Mouse (Mus musculus) embryonic facial prominence, embryonic 13.5 days (tissue): ENCODE data around the gene Ldlrad3. TPM values are rescaled to one million over a fixed set of nuclear protein-coding genes. Genes with fewer than 3 reads are reported as not detected.

ENCODE experiments used
- ATAC-seq: fragments of 200-750 bp; cut with Nextera tagmentation; 2 replicates; pipeline ENCODE4 v1.8.0; 2017; ENCODE audit warnings: low read depth; ENCODE audit not compliant: insufficient number of reproducible peaks, insufficient read depth, low FRiP score, low TSS enrichment
- H3K27ac ChIP-seq: fragments of 300-500 bp; sonication (generic); 2 replicates; pipeline ENCODE4 v1.5.1; 2015; ENCODE audit warnings: moderate library complexity, mild to moderate bottlenecking, inconsistent platforms
- H3K27me3 ChIP-seq: fragments of 300-500 bp; sonication (generic); 2 replicates; pipeline ENCODE4 v1.6.1; 2015; ENCODE audit warnings: mild to moderate bottlenecking, inconsistent platforms
- H3K36me3 ChIP-seq: fragments of 300-500 bp; sonication (generic); 2 replicates; pipeline ENCODE4 v1.6.1; 2015; ENCODE audit warnings: mild to moderate bottlenecking, inconsistent platforms
- H3K4me1 ChIP-seq: fragments of 300-500 bp; sonication (generic); 2 replicates; pipeline ENCODE4 v1.6.1; 2015; ENCODE audit warnings: inconsistent platforms
- H3K4me2 ChIP-seq: fragments of 300-500 bp; sonication (generic); 2 replicates; pipeline ENCODE4 v1.6.1; 2015; ENCODE audit warnings: moderate library complexity, mild to moderate bottlenecking, inconsistent platforms
- H3K4me3 ChIP-seq: fragments of 300-500 bp; sonication (generic); 2 replicates; pipeline ENCODE4 v1.5.1; 2015; ENCODE audit warnings: mild to moderate bottlenecking, inconsistent platforms
- H3K9ac ChIP-seq: fragments of 300-500 bp; sonication (generic); 2 replicates; pipeline ENCODE4 v1.6.1; 2015; ENCODE audit warnings: mild to moderate bottlenecking, inconsistent platforms
- H3K9me3 ChIP-seq: fragments of 300-500 bp; sonication (generic); 2 replicates; pipeline ENCODE4 v1.6.1; 2016; ENCODE audit warnings: inconsistent platforms
- WGBS: fragments of 180-500 bp; shearing (Covaris S2); methylation state at CpG from one replicate; pipeline ENCODE4 v1.1.7; 2015; ENCODE audit warnings: mixed read lengths; 5-methylcytosine and 5-hydroxymethylcytosine counted together
- polyA plus RNA-seq: library from polyadenylated mRNA; unstranded; fragments of >200 nt; fragmentation: Nextera tagmentation; extraction: Ambion mirVana; gene quantifications from 2 replicates; pipeline ENCODE4 v1.2.1, GENCODE M21; 2015

Gene Ldlrad3
- polyA plus RNA-seq, 1 experiment from 2014 or later = 52.4 TPM

GRCm38 (mm10) chr2:102125042-102125441 is 61.1 kb downstream of the Ldlrad3 start:
- Histone ChIP-seq H3K27me3 (no peaks in the 10 kb centered on the region), H3K4me3 (no peak overlapping the region), H3K27ac (0 out of 2 replicates have a peak overlapping the region, but pooled peaks have one; percentile 7), H3K36me3 (no peaks in the 10 kb centered on the region), H3K4me1 (peaks cover 68% of the 10 kb centered on the region), H3K9ac (no peak overlapping the region), H3K9me3 (no peaks in the 10 kb centered on the region), H3K4me2 (no peak overlapping the region)
- WGBS = 78% methylated on average over 4 of the region's 4 CpGs
- no peak; the same call in 1 of the 2 replicates for ATAC-seq

DNA sequence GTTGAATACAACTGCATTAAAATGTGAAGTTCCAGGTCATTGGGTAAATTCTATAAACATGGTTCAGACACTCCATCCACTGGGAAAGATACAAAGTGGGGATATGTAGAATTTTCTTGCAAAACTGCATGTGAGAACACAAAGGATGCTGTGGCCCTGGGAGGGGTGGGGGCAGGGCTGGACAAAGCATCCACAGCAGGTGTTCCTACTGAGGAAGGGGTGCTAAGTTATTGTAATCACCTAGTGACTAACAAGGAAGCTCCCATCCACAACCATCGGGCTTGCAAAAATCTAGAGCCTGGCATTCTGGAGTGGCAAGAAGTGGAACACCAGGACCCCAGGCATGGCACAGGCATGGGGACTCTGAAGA is 64.1 kb downstream of the Ldlrad3 start:
- H3K4me1 ChIP-seq = peaks cover 65% of the 10 kb centered on the region
- H3K36me3 ChIP-seq = no peaks in the 10 kb centered on the region
- H3K27me3 ChIP-seq = no peaks in the 10 kb centered on the region
- H3K4me3 ChIP-seq = no peak overlapping the region
- H3K9ac ChIP-seq = no peak overlapping the region
- WGBS = 72% methylated on average over 1 of the region's 1 CpGs
- ATAC-seq = no peak
- H3K27ac ChIP-seq = no peak overlapping the region
- H3K4me2 ChIP-seq = no peak overlapping the region
- H3K9me3 ChIP-seq = no peaks in the 10 kb centered on the region

GRCm38 (mm10) chr2:102121440-102122145 is 64.6 kb downstream of the Ldlrad3 start:
- H3K27me3 ChIP-seq = no peaks in the 10 kb centered on the region
- no peak overlapping the region for H3K9ac ChIP-seq
- H3K27ac ChIP-seq = no peak overlapping the region
- peaks cover 65% of the 10 kb centered on the region for H3K4me1 ChIP-seq
- H3K4me3 ChIP-seq = no peak overlapping the region
- no peaks in the 10 kb centered on the region for H3K9me3 ChIP-seq
- 69% methylated on average over 4 of the region's 4 CpGs for WGBS
- H3K4me2 ChIP-seq = no peak overlapping the region
- no peak for ATAC-seq
- H3K36me3 ChIP-seq = no peaks in the 10 kb centered on the region

GRCm38 (mm10) chr2:102119751-102120505 is 66.3 kb downstream of the Ldlrad3 start:
- Histone ChIP-seq H3K9me3 (no peaks in the 10 kb centered on the region), H3K4me2 (peak overlapping the region; percentile 45; the same call in 1 of the 2 replicates), H3K4me3 (no peak overlapping the region), H3K27ac (no peak overlapping the region), H3K27me3 (no peaks in the 10 kb centered on the region), H3K4me1 (peaks cover 65% of the 10 kb centered on the region), H3K36me3 (no peaks in the 10 kb centered on the region), H3K9ac (no peak overlapping the region)
- 37% methylated on average over 12 of the region's 12 CpGs for WGBS
- no peak for ATAC-seq

DNA sequence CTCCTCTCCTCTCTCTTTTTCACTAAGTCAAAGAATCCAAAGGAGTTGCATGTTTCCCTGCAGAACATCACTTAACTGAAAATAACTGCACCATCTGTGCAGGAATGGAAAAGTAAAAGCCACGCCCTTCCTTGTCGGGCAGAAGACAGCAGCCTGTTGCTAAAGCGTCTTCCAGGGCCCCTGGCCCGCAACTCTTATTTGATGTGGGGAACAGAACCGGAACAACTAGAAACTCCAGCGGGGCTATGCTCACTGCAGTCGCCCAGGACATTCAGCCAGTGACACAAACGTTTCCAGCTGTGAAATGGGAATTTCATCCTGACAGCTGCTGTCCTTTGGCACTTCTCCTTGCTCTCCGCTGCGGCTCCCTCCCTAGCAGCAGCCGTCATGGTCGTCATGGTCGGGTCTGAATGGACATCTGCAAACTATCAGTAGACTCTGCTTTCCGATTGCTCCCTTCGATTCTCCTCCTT is 67.2 kb downstream of the Ldlrad3 start:
- WGBS = 13% methylated on average over 15 of the region's 15 CpGs
- H3K4me1 ChIP-seq = peaks cover 71% of the 10 kb centered on the region
- H3K9me3 ChIP-seq = no peaks in the 10 kb centered on the region
- H3K9ac ChIP-seq = peak overlapping the region; percentile 46; the same call in 1 of the 2 replicates
- ATAC-seq = no peak
- peak overlapping the region; percentile 48; the same call in 1 of the 2 replicates for H3K27ac ChIP-seq
- H3K36me3 ChIP-seq = no peaks in the 10 kb centered on the region
- peak overlapping the region; percentile 45 for H3K4me2 ChIP-seq
- no peaks in the 10 kb centered on the region for H3K27me3 ChIP-seq
- no peak overlapping the region for H3K4me3 ChIP-seq

DNA sequence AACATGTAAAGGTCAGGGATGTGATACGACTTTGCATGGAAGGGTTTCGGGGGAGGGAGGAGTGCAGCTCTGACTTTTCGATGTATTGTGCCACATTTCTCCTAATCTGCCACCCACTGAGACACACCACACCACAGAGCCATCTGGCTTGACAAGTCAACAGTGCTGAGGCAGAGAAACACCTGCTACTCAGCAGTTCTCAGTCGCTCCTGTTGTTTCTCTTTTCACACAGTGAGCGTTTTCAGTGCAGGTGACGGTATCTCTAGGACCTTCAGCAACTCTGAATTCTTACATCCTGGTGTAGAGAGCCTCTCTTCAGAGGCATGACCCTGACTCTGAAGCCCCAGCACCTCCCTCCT is 68.8 kb downstream of the Ldlrad3 start:
- no peaks in the 10 kb centered on the region for H3K27me3 ChIP-seq
- H3K9me3 ChIP-seq = no peaks in the 10 kb centered on the region
- H3K9ac ChIP-seq = no peak overlapping the region
- 66% methylated on average over 6 of the region's 6 CpGs for WGBS
- 0 out of 2 replicates have a peak overlapping the region, but pooled peaks have one; percentile 2 for H3K27ac ChIP-seq
- 0 out of 2 replicates have a peak, but pooled peaks cover 9% of the 10 kb centered on the region for H3K36me3 ChIP-seq
- no peak for ATAC-seq
- H3K4me2 ChIP-seq = no peak overlapping the region
- no peak overlapping the region for H3K4me3 ChIP-seq
- H3K4me1 ChIP-seq = peaks cover 73% of the 10 kb centered on the region

DNA sequence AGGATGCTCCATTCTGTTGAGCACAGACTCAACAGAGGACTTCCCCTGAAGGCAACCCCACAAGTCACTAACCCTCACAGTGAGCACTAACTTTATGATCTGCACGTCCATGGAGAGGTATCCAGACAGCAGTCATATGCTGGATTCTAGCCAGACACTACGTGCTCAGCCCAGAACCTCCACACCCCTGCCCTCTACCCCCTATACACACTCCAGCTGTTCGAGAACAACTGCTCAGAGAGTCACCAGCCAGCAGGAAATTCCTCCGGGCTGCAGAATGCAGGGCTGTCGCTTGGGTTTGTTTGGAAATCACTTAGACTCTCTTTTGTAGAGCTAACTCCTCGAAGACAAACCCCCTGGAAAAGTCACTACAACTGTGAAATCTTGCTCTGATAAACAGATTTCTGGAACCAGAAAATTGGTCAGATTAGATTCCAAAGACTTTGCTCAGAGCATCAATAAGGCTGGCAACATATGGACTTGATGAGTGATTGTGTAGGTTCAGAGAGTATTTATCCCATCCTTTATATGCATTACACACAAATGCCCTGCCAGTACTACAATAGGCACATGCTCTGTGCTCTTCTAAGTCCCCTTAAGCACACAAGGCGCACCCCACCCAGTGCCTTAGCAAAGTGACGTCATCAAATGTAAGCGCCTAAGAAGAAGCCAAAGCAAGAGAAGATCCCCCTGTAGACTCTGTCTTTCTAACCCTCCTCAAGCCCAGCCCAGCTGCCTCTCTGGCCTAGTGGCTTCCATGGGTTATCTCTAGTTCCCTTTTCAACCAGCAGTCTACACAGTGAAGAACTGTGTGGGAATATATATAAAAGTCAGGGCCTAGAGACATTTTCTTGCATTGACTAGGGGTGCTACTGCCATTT is 69.4 kb downstream of the Ldlrad3 start:
- Histone ChIP-seq H3K9ac (no peak overlapping the region), H3K27ac (peak overlapping the region; percentile 55; the same call in 1 of the 2 replicates), H3K36me3 (peaks cover 11% of the 10 kb centered on the region; the same call in 1 of the 2 replicates), H3K27me3 (no peaks in the 10 kb centered on the region), H3K4me1 (peaks cover 71% of the 10 kb centered on the region), H3K4me2 (no peak overlapping the region), H3K9me3 (no peaks in the 10 kb centered on the region), H3K4me3 (no peak overlapping the region)
- WGBS = 27% methylated on average over 9 of the region's 9 CpGs
- ATAC-seq = no peak

DNA sequence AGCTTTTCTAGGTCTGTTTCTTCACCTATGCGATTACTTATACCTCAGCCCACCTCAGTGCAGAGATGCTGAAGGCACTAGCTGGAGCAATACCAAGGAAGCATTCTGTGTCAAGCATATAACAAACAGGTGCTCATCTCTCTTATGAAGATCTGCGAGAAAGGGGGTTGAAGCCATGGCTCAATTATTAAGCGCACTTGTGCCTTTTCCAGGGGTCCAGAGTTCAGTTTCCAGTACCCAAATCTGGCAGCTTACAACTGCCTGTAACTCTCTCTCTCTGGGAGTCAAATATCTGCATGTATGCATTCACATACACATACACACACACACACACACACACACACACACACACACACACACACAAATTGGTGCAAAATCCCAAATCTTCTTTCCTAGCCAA is 72.4 kb downstream of the Ldlrad3 start:
- no peak overlapping the region for H3K4me3 ChIP-seq
- 93% methylated on average over 3 of the region's 3 CpGs for WGBS
- no peak for ATAC-seq

GRCm38 (mm10) chr2:102113323-102113722 is 72.9 kb downstream of the Ldlrad3 start:
- ATAC-seq = no peak
- Histone ChIP-seq H3K4me1 (peaks cover 46% of the 10 kb centered on the region), H3K4me3 (no peak overlapping the region), H3K27me3 (no peaks in the 10 kb centered on the region), H3K36me3 (peaks cover 29% of the 10 kb centered on the region), H3K9ac (no peak overlapping the region), H3K9me3 (no peaks in the 10 kb centered on the region), H3K27ac (no peak overlapping the region), H3K4me2 (no peak overlapping the region)
- 70% methylated on average over 12 of the region's 12 CpGs for WGBS

More for the DNA sequence above, 72.4 kb downstream of the Ldlrad3 start:
- Histone ChIP-seq H3K4me1 (peaks cover 51% of the 10 kb centered on the region), H3K27ac (no peak overlapping the region), H3K27me3 (no peaks in the 10 kb centered on the region), H3K4me2 (no peak overlapping the region), H3K36me3 (peaks cover 29% of the 10 kb centered on the region), H3K9me3 (no peaks in the 10 kb centered on the region), H3K9ac (no peak overlapping the region)

DNA sequence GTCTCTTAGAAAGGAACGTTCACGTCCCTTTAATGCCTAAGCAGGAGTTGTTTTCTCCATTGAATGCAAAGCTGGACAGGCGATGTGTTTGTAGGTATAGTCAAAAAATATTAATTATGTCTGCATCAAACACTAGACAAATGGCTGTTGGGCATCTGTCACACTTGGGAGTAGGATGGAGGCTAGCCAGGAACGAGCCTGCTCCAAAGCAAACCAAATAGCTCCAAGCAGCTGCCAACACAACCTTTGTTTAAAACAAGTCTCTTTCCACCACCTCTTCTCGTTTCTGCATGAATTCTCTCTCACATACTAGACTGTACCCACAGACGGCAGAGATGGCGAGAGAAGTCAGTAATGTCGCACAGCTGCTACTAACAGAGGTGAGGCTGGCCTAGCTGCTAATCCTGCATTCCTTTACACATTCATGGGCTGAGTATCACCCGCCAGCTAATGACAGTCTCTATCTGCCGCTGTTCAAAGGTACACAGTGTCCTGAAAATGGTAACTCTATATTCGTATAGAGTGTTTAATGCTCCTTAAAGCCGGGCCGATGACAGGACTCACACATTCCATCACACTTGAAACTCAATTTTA is 74.2 kb downstream of the Ldlrad3 start:
- H3K4me2 ChIP-seq = no peak overlapping the region
- H3K9ac ChIP-seq = no peak overlapping the region
- H3K4me1 ChIP-seq = peaks cover 41% of the 10 kb centered on the region
- 72% methylated on average over 13 of the region's 13 CpGs for WGBS
- H3K36me3 ChIP-seq = peaks cover 29% of the 10 kb centered on the region
- no peaks in the 10 kb centered on the region for H3K27me3 ChIP-seq
- no peak overlapping the region for H3K4me3 ChIP-seq
- no peak for ATAC-seq
- H3K9me3 ChIP-seq = no peaks in the 10 kb centered on the region
- no peak overlapping the region for H3K27ac ChIP-seq

- no peak overlapping the region for H3K27ac ChIP-seq
- no peak overlapping the region for H3K4me3 ChIP-seq
- no peak overlapping the region for H3K4me2 ChIP-seq
- no peaks in the 10 kb centered on the region for H3K9me3 ChIP-seq
- H3K9ac ChIP-seq = no peak overlapping the region
- WGBS = 75% methylated on average over 2 of the region's 2 CpGs
- peaks cover 29% of the 10 kb centered on the region for H3K36me3 ChIP-seq
- ATAC-seq = no peak
- H3K4me1 ChIP-seq = peaks cover 40% of the 10 kb centered on the region
- H3K27me3 ChIP-seq = no peaks in the 10 kb centered on the region
Measured at GRCm38 (mm10) chr2:102110306-102110705, 75.9 kb downstream of the Ldlrad3 start.
